Mouse (Mus musculus): ENCODE data around the gene Grik5. TPM values are rescaled to one million over a fixed set of nuclear protein-coding genes. Genes with fewer than 3 reads are reported as not detected.
"Not testable (repeated sequence)": the region's sequence is repeated elsewhere in the genome, so short reads cannot be mapped to it uniquely, and the experiment has no call there.

Gene Grik5
- total RNA-seq, 2 experiments from 2014 or later = 213 to 225 TPM

DNA sequence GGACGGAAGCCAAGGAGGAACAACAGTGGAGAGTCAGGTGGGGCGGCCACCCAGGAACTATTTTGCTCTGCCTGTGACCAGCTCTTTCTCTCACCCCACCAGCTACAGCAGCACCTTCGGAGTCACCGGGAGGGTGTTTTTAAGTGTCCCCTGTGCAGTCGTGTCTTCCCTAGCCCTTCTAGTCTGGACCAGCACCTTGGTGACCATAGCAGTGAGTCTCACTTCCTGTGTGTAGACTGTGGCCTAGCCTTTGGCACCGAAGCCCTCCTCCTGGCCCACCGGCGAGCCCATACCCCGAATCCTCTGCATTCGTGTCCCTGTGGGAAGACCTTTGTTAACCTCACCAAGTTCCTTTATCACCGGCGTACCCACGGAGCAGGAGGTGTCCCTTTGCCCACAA is 8.3 kb upstream of the Grik5 start:
- DNase-seq (ENCODE audit: low spot score in 2 of 2) = no peak

DNA sequence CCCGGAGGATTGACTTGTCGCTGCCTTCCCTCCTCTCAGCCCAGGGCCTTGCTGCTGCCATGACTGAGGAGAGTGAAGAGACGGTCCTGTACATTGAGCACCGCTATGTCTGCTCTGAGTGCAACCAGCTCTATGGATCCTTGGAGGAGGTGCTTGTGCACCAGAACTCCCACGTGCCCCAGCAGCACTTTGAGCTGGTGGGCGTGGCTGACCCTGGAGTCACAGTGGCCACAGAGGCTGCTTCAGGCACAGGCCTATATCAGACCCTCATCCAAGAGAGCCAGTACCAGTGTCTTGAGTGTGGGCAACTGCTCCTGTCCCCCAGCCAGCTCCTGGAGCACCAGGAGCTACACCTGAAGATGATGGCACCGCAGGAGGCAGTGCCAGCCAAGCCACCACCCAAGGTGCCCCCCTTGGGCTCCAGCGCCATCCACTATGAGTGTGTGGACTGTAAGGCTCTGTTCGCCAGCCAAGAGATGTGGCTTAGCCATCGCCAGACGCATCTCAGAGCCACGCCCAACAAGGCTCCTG is 7.4 kb upstream of the Grik5 start:
- no peak for DNase-seq (ENCODE audit: low spot score in 2 of 2)

DNA sequence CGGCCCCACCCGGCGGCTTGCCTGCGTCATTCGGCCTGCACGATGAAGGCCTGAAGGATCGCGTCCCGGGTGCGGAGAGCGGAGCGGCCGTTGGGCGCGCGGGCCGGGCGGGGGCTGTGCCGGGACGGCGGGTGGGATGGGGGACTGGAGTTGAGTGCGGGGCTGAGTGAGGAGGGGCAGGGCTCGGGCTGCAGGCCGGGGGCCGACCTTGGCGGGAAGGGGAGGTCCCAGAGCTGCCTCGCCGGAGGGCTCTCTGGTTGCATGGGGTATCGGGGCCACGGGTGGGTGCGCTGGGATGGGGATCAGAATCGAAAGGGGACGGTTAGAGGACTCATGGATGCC is 5.2 kb upstream of the Grik5 start:
- no peak for DNase-seq (ENCODE audit: low spot score in 2 of 2)

DNA sequence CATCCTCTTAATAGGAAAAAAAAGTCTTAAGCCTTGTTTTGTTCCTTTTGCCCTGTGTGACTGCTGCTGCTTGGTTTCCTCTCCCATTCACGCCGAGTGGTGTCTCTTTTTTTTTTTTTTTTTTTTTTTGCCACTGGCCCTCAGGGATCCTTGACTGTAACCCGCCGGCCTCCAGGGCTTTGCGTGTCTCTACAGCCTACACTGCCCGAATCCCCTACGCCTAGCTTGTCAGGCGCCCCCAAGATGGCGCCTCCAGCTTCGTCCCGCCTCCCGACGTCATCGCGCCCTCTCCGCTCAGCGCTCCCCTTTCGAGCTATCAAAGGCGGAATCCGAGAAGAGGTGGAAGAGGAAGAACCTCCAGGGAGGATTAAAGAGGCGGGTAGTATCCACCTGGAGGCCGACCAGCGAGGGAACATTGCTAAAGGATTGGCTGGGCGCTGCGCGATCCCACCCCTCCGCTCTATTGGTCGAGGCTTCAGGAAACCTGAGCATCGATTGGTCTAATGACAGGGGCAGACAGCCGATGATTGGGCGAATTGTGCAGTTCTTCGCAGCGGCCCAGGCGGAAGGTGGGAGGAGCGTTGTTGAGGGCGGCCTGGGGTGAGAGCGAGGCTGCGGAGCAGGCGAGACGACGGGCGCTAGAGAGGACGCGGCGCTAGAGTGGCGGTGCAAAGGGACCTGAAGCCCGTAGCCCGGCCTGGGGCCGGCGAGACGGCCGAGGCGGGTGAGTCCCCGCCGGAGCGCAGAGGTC is 4.7 kb upstream of the Grik5 start:
- DNase-seq (ENCODE audit: low spot score in 2 of 2) = peak; percentile 99

DNA sequence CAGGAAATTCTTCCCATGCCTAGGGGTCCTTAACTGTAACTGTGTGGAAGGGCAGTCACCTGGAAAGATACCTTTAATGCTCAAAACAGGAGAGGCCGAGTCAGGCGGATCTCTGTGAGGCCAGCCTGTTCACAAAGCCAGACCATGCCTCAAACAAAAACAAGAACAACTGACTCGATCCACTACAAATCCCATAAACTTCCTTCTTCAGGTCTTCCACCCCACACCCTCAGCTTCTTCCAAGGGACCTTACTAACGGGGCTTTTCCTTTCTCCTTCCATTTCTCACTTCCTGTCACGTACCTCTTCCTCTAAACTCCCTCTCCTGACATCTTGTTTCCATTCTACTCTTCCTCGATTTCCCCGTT is 4.1 kb upstream of the Grik5 start:
- DNase-seq (ENCODE audit: low spot score in 2 of 2) = no peak

DNA sequence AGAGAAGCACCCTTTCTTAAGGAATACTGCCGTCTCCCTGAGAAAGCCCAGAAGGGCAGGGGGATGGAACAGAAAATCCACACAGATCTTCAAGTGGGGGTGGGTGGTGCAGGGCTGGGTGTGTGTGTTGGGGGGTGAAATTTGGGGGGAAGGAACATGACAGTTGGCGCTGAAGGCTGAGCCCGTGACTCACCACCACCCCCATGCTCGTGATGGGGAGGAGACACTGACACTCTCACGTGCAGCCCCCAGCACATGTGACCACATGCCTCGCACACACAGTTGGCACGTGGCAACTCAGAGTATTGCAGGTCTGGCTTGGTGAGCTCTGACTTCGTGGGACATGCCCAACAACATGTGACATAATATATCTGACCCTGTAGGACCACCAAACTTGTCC is 1.8 kb upstream of the Grik5 start:
- peak; percentile 47 to 60 for DNase-seq (ENCODE audit: low spot score in 2 of 2)

DNA sequence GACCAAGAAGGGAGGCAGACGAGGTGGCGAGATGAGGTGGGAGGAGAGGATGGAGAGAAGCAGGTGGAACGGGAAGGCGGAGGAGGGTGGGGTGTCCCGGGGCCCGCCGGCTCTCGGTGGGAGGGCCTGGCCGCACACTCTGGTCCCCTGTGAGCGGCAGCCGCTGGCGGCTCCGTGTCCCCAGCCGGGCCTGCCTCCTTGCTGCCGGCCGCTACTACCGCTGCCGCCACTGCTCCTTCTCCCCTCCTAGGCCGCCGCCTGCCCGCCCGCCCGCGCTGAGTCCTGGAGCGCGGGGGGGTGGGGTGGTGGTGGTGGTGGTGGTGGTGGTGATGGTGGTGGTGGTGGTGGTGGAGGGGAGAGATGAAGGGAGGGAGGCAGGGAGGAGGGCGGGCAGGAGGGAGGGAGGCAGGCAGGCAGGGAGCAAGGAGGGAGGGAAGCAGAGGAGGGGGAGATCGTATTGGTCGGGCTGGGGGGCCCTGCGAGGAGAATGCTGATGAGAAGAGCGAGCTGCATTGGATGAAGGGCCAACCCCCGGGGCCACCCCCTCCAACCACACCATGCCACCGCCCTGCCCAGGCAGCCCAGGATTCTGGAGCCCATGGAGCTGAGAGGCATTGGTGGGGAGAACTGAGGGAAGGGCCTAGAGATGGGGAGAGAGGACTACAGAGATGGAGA is 707 bp upstream of the Grik5 start:
- DNase-seq (ENCODE audit: low spot score in 2 of 2) = peak; percentile 53 to 66

DNA sequence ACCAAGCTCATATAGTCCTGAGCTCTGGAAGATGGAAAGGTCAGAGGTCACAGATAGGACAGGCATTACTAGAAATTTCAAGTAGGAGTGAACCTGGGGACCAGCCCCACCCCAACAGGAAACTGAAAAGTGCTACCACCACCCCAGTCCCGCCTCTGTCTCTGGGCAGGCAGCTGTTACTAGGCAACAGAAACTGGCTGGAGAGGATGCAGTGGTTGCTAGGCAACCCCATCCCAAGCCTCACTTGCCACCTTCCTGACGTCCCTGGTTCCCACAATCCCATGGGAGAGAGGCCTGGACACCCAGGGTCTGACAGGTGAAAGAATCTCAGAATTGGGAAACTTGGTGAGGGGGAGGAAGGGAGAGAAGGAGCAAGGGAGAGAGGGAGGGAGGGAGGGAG is 3.4 kb downstream of the Grik5 start:
- DNase-seq (ENCODE audit: low spot score in 2 of 2) = peak; percentile 78 to 81

DNA sequence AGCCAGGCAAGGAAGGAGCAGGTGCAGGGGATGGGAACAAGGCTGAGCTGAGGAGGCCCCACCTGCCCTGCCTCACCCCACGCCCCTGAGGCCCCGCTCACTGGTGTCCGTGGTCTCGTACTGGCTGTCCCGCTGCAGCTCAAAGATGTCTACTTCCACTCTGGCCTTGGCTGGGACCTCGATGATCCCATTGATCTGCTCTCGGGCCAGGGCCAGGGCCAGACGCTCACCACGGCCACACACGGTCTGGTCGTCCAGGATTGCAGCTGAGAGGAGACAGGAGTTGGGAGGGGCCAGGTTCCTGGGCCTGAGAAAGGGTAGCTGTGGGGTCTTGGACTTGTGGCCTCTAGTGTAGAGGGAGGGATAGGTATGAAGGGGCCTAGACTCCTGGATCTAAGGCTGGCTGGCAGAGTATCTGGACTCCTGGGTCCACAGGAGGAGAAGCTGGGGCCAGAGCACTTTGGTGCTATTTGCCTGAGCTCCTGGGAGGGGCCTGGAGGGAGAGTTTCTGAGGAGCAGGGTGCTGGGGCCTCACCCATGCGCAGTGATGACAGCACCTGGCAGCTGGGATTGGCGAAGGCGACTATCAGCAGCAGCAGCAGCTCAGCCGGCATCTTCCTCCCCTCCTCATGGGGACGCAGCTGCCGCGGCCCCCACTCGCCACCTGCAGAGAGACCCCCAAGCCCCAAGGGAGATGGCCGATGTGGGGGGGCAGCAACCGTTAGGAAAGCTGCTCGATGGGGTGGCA is 4.1 kb downstream of the Grik5 start:
- no peak for DNase-seq (ENCODE audit: low spot score in 2 of 2)

DNA sequence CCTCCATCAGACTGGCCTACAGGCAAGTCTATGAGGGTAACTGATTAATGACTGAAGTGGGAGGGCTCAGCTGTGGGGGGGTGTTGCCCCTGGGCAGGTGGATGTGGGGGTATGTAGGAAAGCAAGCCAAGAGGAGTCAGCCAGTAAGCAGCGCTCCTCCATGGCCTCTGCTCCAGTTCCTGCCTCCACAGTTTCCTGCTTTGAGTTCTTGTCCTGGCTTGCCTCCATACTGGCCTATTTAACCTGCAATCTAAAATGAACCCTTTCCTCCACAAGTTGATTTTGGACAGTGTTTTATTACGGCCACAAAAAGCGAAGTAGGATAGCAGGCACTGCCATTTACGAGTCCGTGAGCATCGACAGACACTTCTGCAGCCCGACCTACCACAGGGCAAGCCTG is 4.8 kb downstream of the Grik5 start:
- no peak for DNase-seq (ENCODE audit: low spot score in 2 of 2)

DNA sequence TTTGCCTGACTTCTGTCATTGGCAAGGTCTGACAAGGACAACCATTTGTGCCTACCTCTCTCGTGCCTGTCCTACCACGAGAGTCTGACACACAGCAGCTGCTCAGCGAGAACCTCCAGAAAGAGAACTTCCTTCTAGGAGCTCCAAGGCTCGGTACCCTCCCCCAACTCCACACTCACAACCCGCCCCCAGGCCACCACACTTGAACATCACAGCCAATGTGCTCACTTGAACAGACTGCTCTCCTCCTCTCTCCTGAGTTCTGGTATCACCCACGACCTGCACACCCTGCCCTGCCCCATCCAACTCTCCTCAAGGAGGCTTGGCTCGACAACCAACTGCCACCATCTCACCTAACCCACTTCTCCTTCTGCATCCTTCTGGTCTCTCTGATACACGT is 8.2 kb downstream of the Grik5 start:
- peak in 1 of 2 experiments; percentile 56 for DNase-seq (ENCODE audit: low spot score in 2 of 2)

DNA sequence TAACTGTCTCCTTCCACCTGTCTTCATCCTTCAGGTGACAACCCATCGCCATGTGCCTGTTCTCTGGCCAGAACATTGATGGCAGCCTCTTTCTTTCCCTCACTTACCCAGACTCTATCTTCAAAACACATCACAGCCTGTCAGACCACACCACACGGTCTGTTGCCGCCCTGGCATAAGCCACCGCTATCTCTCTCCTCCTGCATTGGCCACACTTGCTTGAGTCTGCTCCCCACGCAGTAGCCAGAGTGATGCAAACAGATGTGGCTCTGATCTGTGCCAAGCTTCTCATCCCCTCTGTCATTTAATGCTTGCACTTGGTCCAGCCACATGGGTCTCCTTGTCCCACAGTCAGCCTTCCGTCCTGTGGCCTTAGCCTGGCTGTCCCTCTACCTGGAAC is 8.8 kb downstream of the Grik5 start:
- no peak for DNase-seq (ENCODE audit: low spot score in 2 of 2)

DNA sequence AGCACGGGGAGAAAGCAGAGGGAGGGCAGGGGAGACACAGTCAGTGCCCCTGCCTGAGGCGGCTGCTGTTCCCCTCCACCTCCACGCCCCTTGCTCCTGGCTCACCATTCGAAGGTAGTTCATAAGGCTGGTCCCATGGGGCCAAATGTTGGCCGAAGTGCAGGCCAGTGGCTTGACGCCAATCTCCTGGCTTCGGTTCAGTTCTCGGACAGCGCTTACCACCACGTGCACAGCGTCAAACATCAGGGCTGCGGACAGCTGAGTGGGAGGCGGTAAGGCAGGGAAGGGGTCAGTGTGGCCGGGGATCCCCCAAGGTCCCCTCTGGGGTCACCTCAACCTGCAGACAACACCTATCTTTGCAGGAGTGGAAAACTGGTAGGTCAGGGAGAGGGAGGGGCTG is 13.3 kb downstream of the Grik5 start:
- DNase-seq (ENCODE audit: low spot score in 2 of 2) = no peak

DNA sequence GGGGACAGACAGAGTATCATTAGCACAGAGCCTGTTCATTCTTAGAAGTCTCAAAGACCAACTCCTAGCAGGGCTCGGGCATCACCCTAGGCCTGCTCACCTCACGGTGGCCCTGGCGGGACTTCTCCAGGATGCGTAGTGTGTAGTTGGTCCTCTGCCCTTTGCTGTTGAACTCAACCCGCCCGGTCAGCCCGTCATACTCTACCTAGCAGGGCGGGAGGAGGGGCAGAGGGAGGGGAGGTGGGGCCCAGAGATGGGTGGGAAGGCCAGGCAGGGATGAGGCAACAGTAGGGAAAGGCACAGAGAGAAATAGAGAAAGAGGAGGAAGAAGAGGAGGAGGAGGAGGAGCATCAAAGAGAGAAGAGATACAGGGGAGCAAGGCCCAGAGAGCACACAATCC is 13.8 kb downstream of the Grik5 start:
- DNase-seq (ENCODE audit: low spot score in 2 of 2) = no peak

DNA sequence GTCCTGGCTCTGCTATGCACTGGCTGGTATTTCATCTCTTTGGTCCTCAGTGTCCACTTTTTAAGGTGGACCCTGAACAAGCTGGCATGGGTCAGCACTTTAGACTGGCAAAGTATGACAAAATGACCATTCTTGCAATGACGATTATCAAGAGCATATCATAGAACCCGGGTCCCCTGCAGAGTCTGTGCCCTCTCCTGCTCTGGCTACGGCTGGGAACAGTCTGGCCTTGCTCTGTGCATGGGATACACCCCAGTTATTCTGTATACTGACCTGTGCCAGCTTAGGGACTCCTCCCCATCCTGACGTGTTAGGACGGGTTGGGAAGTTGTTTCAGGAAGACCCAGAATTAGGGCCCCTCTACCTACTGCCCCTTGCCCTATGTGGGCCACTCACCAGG is 14.3 kb downstream of the Grik5 start:
- no peak for DNase-seq (ENCODE audit: low spot score in 2 of 2)

DNA sequence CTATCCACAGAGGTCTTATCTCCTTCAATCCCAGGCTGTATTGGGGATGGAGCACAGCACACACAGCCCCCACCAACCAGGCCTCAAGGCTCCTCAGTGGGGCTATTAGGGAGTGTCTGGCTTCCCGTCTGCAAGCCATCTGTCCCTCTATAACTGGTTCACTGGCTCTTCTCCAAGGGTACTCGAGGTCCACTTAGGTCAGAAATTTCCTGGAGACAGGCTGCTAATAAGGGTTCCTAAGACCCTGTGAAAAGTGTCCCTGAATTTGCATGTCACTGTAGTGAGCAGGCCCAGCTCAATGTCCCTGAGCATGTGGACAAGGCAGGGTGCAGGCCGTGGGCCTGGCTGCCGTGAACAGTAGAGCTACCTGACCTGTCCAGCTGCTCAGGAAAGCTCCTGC is 15.2 kb downstream of the Grik5 start:
- no peak for DNase-seq (ENCODE audit: low spot score in 2 of 2)

DNA sequence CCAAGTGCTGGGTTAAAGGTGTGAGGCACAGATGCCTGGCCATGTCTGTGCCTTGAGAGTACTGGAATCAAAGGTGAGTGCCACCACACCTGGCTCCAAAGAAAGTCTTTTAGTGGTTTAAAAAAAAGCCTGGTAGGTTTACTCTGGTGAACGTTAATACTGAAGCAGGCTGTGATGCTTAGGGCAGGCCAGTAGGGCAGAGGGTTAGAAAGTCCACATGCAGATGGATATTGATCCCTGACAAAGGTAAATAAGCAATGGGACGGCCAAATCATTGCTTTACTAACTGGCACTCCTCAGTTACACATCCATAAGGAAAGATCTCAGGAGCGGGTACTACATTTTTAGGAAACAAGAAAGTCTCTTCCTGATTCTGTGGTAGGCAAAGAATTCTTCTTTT is 19.6 kb downstream of the Grik5 start:
- no peak for DNase-seq (ENCODE audit: low spot score in 2 of 2)

DNA sequence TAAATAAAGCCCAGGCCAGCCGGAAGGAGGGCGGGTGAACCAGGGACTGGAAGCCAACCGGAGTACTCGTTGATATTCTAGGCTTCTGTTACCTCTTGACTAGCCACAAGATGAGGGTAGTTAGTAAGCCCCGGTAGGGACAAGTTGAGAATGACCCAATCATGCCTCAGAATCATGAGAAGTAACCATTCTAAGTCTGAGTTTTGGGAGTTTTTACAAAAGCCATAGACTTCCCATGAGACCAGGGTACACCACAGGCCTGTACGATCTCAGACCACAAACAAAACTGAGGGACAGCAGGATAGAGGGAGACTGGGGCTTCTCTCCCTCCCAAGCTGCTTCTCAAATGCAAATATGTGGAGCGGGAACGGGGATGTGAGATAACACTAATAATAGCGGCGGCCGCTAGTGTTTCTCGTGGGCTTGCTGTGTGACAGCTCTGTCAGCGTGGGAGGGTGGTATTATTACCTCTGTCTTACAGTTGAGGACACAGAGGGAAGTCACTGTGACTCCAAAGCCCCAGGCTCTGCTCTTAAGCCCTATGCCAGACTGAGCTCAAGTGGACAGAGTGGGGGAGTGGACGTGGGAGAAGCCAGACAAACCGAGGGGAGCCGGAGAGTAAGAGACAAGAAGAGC is 22.7 kb downstream of the Grik5 start:
- peak in 1 of 2 experiments; percentile 59 for DNase-seq (ENCODE audit: low spot score in 2 of 2)

DNA sequence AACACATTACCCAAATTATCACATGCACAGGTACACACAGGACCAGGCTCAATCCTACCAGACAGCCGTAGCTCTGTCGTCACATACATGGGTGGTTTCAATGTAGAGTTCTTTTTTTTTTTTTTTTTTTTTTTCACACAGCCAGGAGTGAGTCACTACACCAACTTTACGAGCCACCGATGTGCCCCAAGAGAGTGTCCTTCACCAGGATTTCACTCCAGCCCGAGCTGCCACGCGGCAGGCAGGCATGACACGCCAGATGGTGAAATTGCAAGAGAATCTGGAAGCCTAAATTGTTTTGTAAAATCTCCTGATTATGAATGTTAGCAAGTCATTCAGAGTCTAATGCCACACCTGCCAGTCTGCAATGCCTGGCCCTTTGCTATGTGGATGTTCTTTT is 24.8 kb downstream of the Grik5 start:
- peak; percentile 48 to 81 for DNase-seq (ENCODE audit: low spot score in 2 of 2)

DNA sequence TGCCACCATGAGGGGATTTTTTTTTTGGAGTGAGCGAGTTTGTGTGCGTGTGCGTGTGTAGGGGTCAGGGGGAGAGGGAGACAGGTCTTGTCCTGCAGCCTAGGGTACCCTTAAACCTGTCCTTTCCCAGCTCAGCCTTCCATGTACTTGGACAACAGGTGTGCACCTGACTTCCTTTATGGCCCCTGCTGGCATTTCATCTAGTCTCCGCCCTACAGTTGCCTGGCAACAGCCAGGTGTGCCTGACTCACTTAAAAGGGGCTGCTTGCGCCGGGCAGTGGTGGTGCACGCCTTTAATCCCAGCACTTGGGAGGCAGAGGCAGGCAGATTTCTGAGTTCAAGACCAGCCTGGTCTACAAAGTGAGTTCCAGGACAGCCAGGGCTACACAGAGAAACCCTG is 27.5 kb downstream of the Grik5 start:
- not testable (repeated sequence) for DNase-seq (ENCODE audit: low spot score in 2 of 2)

DNA sequence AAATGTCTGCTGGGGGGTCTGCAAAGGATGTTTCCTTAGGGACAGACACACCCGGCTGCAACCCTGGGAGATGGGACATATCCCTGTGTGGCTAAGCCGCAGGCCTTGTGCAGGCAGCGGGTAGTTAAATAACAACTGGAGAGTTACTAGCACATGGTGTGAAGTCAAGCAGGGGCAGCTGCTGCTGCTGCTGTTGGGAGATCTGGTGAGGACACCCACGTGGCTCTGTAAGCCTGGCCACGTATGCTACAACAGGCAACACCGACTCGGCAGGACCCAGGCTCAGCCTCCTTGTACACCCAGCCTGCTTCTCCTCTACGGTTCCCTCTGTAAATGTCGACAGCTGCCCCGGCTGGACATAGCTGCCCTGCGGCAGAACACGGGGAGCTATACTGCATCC is 30.2 kb downstream of the Grik5 start:
- DNase-seq (ENCODE audit: low spot score in 2 of 2) = no peak

DNA sequence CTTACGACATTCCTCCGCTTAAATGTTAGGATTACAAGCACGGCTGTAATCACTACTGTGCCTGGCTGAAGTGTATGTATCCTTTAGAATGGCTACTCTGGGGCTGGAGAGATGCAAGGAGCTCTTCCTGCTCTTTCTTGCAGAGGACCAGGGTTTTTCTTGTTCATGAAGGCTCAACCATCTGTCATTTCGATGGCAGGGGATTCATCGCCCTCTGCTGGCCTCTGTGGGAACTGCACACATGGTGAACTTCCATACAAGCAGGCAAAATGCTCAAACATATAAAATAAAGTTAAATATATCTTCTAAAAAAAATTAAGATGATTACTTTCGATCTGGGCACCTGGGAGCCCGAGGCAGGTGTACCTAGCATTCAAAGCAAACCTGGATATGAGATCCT is 36.2 kb downstream of the Grik5 start:
- peak; percentile 70 to 90 for DNase-seq (ENCODE audit: low spot score in 2 of 2)
